Mouse (Mus musculus) liver, adult (tissue): Measurements from ENCODE around the gene Itsn1.

Experiments used
- GATA4 ChIP-seq: IDR thresholded peaks from 2 replicates; pipeline ENCODE4 v1.6.1; 2014; ENCODE audit warnings: mild to moderate bottlenecking, low read length; ENCODE audit not compliant: insufficient replicate concordance

The Itsn1 gene

GRCm38 (mm10) chr16:91751644-91752385 is 22.7 kb downstream of the Itsn1 start:
- no peak for TF ChIP-seq GATA4

GRCm38 (mm10) chr16:91753611-91754010 is 24.5 kb downstream of the Itsn1 start:
- no peak for TF ChIP-seq GATA4

- no peak for TF ChIP-seq GATA4
These were observed 25.9 kb downstream of the Itsn1 start for GRCm38 (mm10) chr16:91754957-91755356.

GRCm38 (mm10) chr16:91761202-91761601 is 32.1 kb downstream of the Itsn1 start:
- TF ChIP-seq GATA4 = no peak

- TF ChIP-seq GATA4 = no peak
These were observed 32.7 kb downstream of the Itsn1 start for GRCm38 (mm10) chr16:91761761-91762160.

- TF ChIP-seq GATA4 = no peak
These were observed 33.4 kb downstream of the Itsn1 start for GRCm38 (mm10) chr16:91762476-91762875.

GRCm38 (mm10) chr16:91763975-91764374 is 34.9 kb downstream of the Itsn1 start:
- no peak for TF ChIP-seq GATA4

GRCm38 (mm10) chr16:91764414-91764813 is 35.3 kb downstream of the Itsn1 start:
- no peak for TF ChIP-seq GATA4

GRCm38 (mm10) chr16:91765121-91765815 is 36.2 kb downstream of the Itsn1 start:
- no peak for TF ChIP-seq GATA4

- no peak for TF ChIP-seq GATA4
These were observed 36.7 kb downstream of the Itsn1 start for GRCm38 (mm10) chr16:91765816-91766210.

GRCm38 (mm10) chr16:91767165-91767701 is 38.2 kb downstream of the Itsn1 start:
- no peak for TF ChIP-seq GATA4

GRCm38 (mm10) chr16:91768586-91768985 is 39.5 kb downstream of the Itsn1 start:
- no peak for TF ChIP-seq GATA4

- TF ChIP-seq GATA4 = no peak
These were observed 40.8 kb downstream of the Itsn1 start for GRCm38 (mm10) chr16:91769911-91770310.

- TF ChIP-seq GATA4 = no peak
These were observed 41.6 kb downstream of the Itsn1 start for GRCm38 (mm10) chr16:91770662-91771061.

- no peak for TF ChIP-seq GATA4
These were observed 42.3 kb downstream of the Itsn1 start for GRCm38 (mm10) chr16:91771334-91771733.

GRCm38 (mm10) chr16:91772586-91772985 is 43.5 kb downstream of the Itsn1 start:
- no peak for TF ChIP-seq GATA4
